Mouse (Mus musculus) midbrain, postnatal 0 days (tissue): ENCODE results near the gene Hnf4a. TPM values are rescaled to one million over a fixed set of nuclear protein-coding genes. Genes with fewer than 3 reads are reported as not detected.
A peak's percentile ranks its signal among the peaks of the same experiment; 100 is the strongest.

Experiments
- ATAC-seq: fragments of 200-750 bp; cut with Nextera tagmentation; 2 replicates; pipeline ENCODE4 v1.8.0; 2017; ENCODE audit warnings: moderate number of reproducible peaks, mild to moderate bottlenecking, moderate TSS enrichment, moderate library complexity; ENCODE audit not compliant: low FRiP score
- DNase-seq: peaks from one replicate; pipeline ENCODE4 v3.0.0-alpha.2; 2015; ENCODE audit warnings: low spot score
- H3K27ac ChIP-seq: fragments of 300-500 bp; sonication (generic); 2 replicates; pipeline ENCODE4 v1.5.1; 2014; ENCODE audit warnings: low read depth, mild to moderate bottlenecking, low read length, mixed read lengths
- H3K27me3 ChIP-seq: fragments of 300-500 bp; sonication (generic); 2 replicates; pipeline ENCODE4 v1.6.1; 2014; ENCODE audit warnings: low read length, control low read depth, mixed read lengths; ENCODE audit not compliant: insufficient read depth
- H3K36me3 ChIP-seq: fragments of 300-500 bp; sonication (generic); 2 replicates; pipeline ENCODE4 v1.6.1; 2014; ENCODE audit warnings: low read length, control low read depth, mixed read lengths; ENCODE audit not compliant: insufficient read depth
- H3K4me1 ChIP-seq: fragments of 300-500 bp; sonication (generic); 2 replicates; pipeline ENCODE4 v1.6.1; 2014; ENCODE audit warnings: mild to moderate bottlenecking, control low read depth, antibody characterized with exemption, low read length, mixed read lengths; ENCODE audit not compliant: insufficient read depth
- H3K4me2 ChIP-seq: fragments of 300-500 bp; sonication (generic); 2 replicates; pipeline ENCODE4 v1.6.1; 2014; ENCODE audit warnings: low read depth, mild to moderate bottlenecking, low read length, mixed read lengths; ENCODE audit not compliant: poor library complexity, severe bottlenecking
- H3K4me3 ChIP-seq: fragments of 300-500 bp; sonication (generic); 2 replicates; pipeline ENCODE4 v1.5.1; 2014; ENCODE audit warnings: low read depth, mild to moderate bottlenecking, low read length, moderate library complexity
- H3K9ac ChIP-seq: fragments of 300-500 bp; sonication (generic); replicated peaks from 2 replicates; pipeline ENCODE4 v1.6.1; 2014; ENCODE audit warnings: mild to moderate bottlenecking, low read length, moderate library complexity, mixed read lengths; ENCODE audit not compliant: poor library complexity, severe bottlenecking
- H3K9me3 ChIP-seq: fragments of 300-500 bp; sonication (generic); 2 replicates; pipeline ENCODE4 v1.6.1; 2016; ENCODE audit warnings: low read length, control low read depth
- CTCF ChIP-seq: IDR thresholded peaks from 2 replicates; pipeline ENCODE4 v1.5.1; 2016; ENCODE audit warnings: antibody characterized with exemption, mild to moderate bottlenecking
- WGBS: fragments of 180-500 bp; shearing (Covaris S2); extraction: QIAGEN DNeasy Blood & Tissue Kit; methylation state at CpG from one replicate; pipeline ENCODE4 v1.1.7; 2014; 5-methylcytosine and 5-hydroxymethylcytosine counted together
- polyA plus RNA-seq: library from polyadenylated mRNA; unstranded; fragments of >200 nt; fragmentation: Nextera tagmentation; extraction: Ambion mirVana; gene quantifications from 2 replicates; pipeline ENCODE4 v1.2.1, GENCODE M21; 2015
- total RNA-seq: library from RNA; depleted of rRNA; stranded (reverse); fragments of >200 nt; gene quantifications from 2 replicates; pipeline ENCODE4 v1.2.3, GENCODE M21; 2014

Gene Hnf4a
- total and polyA plus RNA-seq, 2 experiments from 2014 or later = not detected

DNA sequence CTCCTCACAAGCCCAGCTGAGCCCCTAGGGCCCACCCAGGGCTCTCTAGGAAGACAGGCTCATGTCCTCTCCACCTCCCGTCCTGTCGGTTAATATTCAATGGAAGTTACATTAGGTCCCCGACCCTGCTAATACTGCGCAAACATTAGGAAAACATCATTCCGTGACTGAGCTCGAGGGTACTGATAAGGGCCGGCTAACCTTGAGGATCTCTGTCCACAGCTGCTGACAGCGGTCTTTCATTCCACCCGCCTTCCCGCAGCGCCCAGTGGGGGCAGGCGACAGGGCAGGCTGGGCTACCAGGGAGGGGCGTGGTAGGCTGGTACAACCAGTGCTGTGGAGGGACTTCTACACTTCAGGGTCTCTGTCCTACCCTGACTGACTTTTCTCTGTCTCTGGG, 48.8 kb downstream of the Hnf4a start:
- H3K9me3 ChIP-seq = no peaks in the 10 kb centered on the region
- H3K4me3 ChIP-seq = no peak overlapping the region
- no peak for ATAC-seq
- TF ChIP-seq CTCF = no peak
- H3K27ac ChIP-seq = no peak overlapping the region
- DNase-seq = no peak
- no peaks in the 10 kb centered on the region for H3K36me3 ChIP-seq
- H3K4me2 ChIP-seq = no peak overlapping the region
- WGBS = 75% methylated on average over 13 of the region's 13 CpGs
- no peak overlapping the region for H3K9ac ChIP-seq
- no peaks in the 10 kb centered on the region for H3K4me1 ChIP-seq
- no peaks in the 10 kb centered on the region; the same call in 1 of the 2 replicates for H3K27me3 ChIP-seq

- H3K36me3 ChIP-seq = no peaks in the 10 kb centered on the region
- H3K4me3 ChIP-seq = no peak overlapping the region
- TF ChIP-seq CTCF = no peak
- no peaks in the 10 kb centered on the region; the same call in 1 of the 2 replicates for H3K27me3 ChIP-seq
- 83% methylated on average over 1 of the region's 1 CpGs for WGBS
- no peak for ATAC-seq
- no peaks in the 10 kb centered on the region for H3K4me1 ChIP-seq
- no peak overlapping the region for H3K4me2 ChIP-seq
- no peak overlapping the region for H3K9ac ChIP-seq
- DNase-seq = no peak
- H3K9me3 ChIP-seq = no peaks in the 10 kb centered on the region
- no peak overlapping the region for H3K27ac ChIP-seq
Measured at GRCm38 (mm10) chr2:163558548-163558947, 51.9 kb downstream of the Hnf4a start.

- no peak overlapping the region for H3K4me3 ChIP-seq
- H3K9ac ChIP-seq = no peak overlapping the region
- no peak overlapping the region for H3K27ac ChIP-seq
- H3K36me3 ChIP-seq = no peaks in the 10 kb centered on the region
- ATAC-seq = no peak
- TF ChIP-seq CTCF = no peak
- H3K4me2 ChIP-seq = no peak overlapping the region
- 83% methylated on average over 5 of the region's 5 CpGs for WGBS
- no peaks in the 10 kb centered on the region; the same call in 1 of the 2 replicates for H3K27me3 ChIP-seq
- no peaks in the 10 kb centered on the region for H3K4me1 ChIP-seq
- DNase-seq = no peak
- no peaks in the 10 kb centered on the region for H3K9me3 ChIP-seq
Measured at GRCm38 (mm10) chr2:163559236-163559635, 52.6 kb downstream of the Hnf4a start.

GRCm38 (mm10) chr2:163560247-163560646, 53.6 kb downstream of the Hnf4a start:
- H3K27ac ChIP-seq = no peak overlapping the region
- no peak overlapping the region for H3K4me2 ChIP-seq
- no peaks in the 10 kb centered on the region for H3K4me1 ChIP-seq
- DNase-seq = no peak
- no peaks in the 10 kb centered on the region for H3K9me3 ChIP-seq
- no peak for ATAC-seq
- no peak overlapping the region for H3K4me3 ChIP-seq
- no peak for TF ChIP-seq CTCF
- H3K9ac ChIP-seq = no peak overlapping the region
- no peaks in the 10 kb centered on the region; the same call in 1 of the 2 replicates for H3K27me3 ChIP-seq
- no peaks in the 10 kb centered on the region for H3K36me3 ChIP-seq
- WGBS = 79% methylated on average over 3 of the region's 3 CpGs

GRCm38 (mm10) chr2:163561258-163561948, 54.8 kb downstream of the Hnf4a start:
- Histone ChIP-seq H3K4me2 (no peak overlapping the region), H3K9me3 (no peaks in the 10 kb centered on the region), H3K36me3 (no peaks in the 10 kb centered on the region), H3K27me3 (no peaks in the 10 kb centered on the region; the same call in 1 of the 2 replicates), H3K9ac (no peak overlapping the region), H3K4me3 (no peak overlapping the region), H3K4me1 (no peaks in the 10 kb centered on the region), H3K27ac (no peak overlapping the region)
- peak; percentile 60 for DNase-seq
- TF ChIP-seq CTCF = no peak
- 82% methylated on average over 13 of the region's 13 CpGs for WGBS
- no peak for ATAC-seq

- Histone ChIP-seq H3K4me2 (no peak overlapping the region), H3K27ac (no peak overlapping the region), H3K4me3 (no peak overlapping the region), H3K9me3 (no peaks in the 10 kb centered on the region), H3K27me3 (no peaks in the 10 kb centered on the region), H3K4me1 (no peaks in the 10 kb centered on the region), H3K9ac (no peak overlapping the region), H3K36me3 (no peaks in the 10 kb centered on the region)
- WGBS = 35% methylated on average over 8 of the region's 8 CpGs
- no peak for TF ChIP-seq CTCF
- ATAC-seq = no peak
- DNase-seq = no peak
Measured at GRCm38 (mm10) chr2:163564646-163565045, 58.0 kb downstream of the Hnf4a start.
